Mouse (Mus musculus): ENCODE results near the gene Crhr1.

Gene Crhr1

GRCm38 (mm10) chr11:104132580-104133441, at the start of gene Crhr1:
Gene Crhr1, plus strand, starts transcription at chr11:104132855.
- peak; percentile 87 for DNase-seq

- DNase-seq = no peak
These were observed 49.4 kb upstream of the Crhr1 start for GRCm38 (mm10) chr11:104083248-104083647.

GRCm38 (mm10) chr11:104083716-104084115, 48.9 kb upstream of the Crhr1 start:
- no peak for DNase-seq

GRCm38 (mm10) chr11:104088519-104088918, 44.1 kb upstream of the Crhr1 start:
- DNase-seq = no peak

GRCm38 (mm10) chr11:104090769-104091168, 41.9 kb upstream of the Crhr1 start:
- DNase-seq = no peak

- no peak for DNase-seq
These were observed 37.5 kb upstream of the Crhr1 start for GRCm38 (mm10) chr11:104095151-104095550.

GRCm38 (mm10) chr11:104096536-104096935, 36.1 kb upstream of the Crhr1 start:
- DNase-seq = no peak

- no peak for DNase-seq
These were observed 33.1 kb upstream of the Crhr1 start for GRCm38 (mm10) chr11:104099542-104099941.

- DNase-seq = no peak
These were observed 30.0 kb upstream of the Crhr1 start for GRCm38 (mm10) chr11:104102641-104103040.

GRCm38 (mm10) chr11:104106329-104106728, 26.3 kb upstream of the Crhr1 start:
- no peak for DNase-seq

GRCm38 (mm10) chr11:104106969-104107368, 25.7 kb upstream of the Crhr1 start:
- DNase-seq = no peak

- DNase-seq = peak; percentile 50
These were observed 22.3 kb upstream of the Crhr1 start for GRCm38 (mm10) chr11:104110366-104110765.

GRCm38 (mm10) chr11:104111851-104112250, 20.8 kb upstream of the Crhr1 start:
- no peak for DNase-seq

GRCm38 (mm10) chr11:104113699-104114098, 19.0 kb upstream of the Crhr1 start:
- no peak for DNase-seq

GRCm38 (mm10) chr11:104114690-104115089, 18.0 kb upstream of the Crhr1 start:
- no peak for DNase-seq

- no peak for DNase-seq
These were observed 14.3 kb upstream of the Crhr1 start for GRCm38 (mm10) chr11:104118356-104118755.

- no peak for DNase-seq
These were observed 9.7 kb upstream of the Crhr1 start for GRCm38 (mm10) chr11:104122966-104123365.

- DNase-seq = no peak
These were observed 9.2 kb upstream of the Crhr1 start for GRCm38 (mm10) chr11:104123479-104123878.

- DNase-seq = peak; percentile 87
These were observed 8.1 kb upstream of the Crhr1 start for GRCm38 (mm10) chr11:104124582-104124981.

GRCm38 (mm10) chr11:104129466-104129865, 3.2 kb upstream of the Crhr1 start:
- no peak for DNase-seq

GRCm38 (mm10) chr11:104130721-104131647, 1.7 kb upstream of the Crhr1 start:
- peak; percentile 44 for DNase-seq

GRCm38 (mm10) chr11:104131756-104132155, 899 bp upstream of the Crhr1 start:
- DNase-seq = peak; percentile 91

- DNase-seq = peak; percentile 46
These were observed 858 bp downstream of the Crhr1 start for GRCm38 (mm10) chr11:104133442-104133983.

All from cerebellum, adult 11 months (tissue).